In the genomic region with DNA sequence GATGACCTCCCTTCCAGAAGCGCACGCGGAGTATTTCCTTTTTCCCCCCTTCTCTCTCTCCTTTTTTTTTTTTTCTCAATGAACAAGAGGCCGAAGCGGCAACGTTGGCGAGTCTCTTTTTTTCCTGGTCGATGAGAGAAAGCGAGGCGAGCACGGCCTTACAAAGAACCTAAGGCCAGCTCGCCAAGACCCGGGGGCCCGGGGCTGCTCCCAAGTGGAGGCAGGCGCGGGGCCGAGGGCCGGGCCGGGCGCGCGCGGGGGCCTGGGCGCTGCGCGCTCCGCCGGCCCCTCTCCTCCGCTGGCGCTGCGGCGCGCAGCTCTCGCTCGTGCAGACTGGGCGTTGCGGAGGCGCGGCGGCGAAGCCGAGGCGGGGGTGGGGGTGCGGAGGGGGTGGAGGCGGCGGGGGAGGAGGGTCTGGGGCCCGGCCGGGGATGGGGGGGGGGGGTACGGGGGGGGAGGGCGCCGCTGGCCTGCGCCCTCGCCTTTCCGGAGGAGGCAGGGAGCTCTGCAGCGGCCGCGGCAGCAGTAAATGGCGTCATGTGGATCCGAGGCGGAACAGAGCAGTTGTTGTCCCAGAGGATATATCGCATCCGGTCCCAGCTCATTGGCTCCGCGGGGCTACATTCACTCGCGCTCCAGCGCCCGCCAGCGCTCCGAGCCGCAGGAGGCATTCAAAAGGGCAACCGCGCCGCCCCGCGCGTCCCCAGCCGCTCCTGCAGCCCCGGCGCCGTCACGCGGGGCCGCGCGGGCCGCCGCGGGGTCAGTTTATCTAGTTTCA, we compare ENCODE assay signal across 8 mouse cellular contexts. TPM values are rescaled to one million over a fixed set of nuclear protein-coding genes. Genes with fewer than 3 reads are reported as not detected.
A peak's percentile ranks its signal among the peaks of the same experiment; 100 is the strongest.
DNase-seq lines count a peak whose midpoint lies in the region; ATAC-seq and TF ChIP-seq lines count a peak whose summit lies in the region.

Gene Spry2, minus strand, starts transcription at position 29 of the 778 bp plus-strand sequence.

- peak; percentile 96 for DNase-seq in adrenal gland, adult 2 months
- peak; percentile 96 for DNase-seq in embryo, embryonic 10.5 days (ENCODE audit: low spot score)
- peak; percentile 82 to 91 for DNase-seq in gastrocnemius, postnatal 4 days (ENCODE audit: low spot score in 2 of 2)
- DNase-seq in left cerebral cortex, postnatal 36 days (ENCODE audit: low spot score in 2 of 2) = peak; percentile 88
- DNase-seq in midbrain, embryonic 10.5 days (ENCODE audit: low spot score) = peak; percentile 93
- peak; percentile 81 for DNase-seq in right cerebral cortex, postnatal 4 days

- intact Hi-C loops in left cerebral cortex, postnatal 36 days (cut with DNase I) = loop anchor here (1.0 to 5.0 kb wide), 8 partner anchors 165 to 610 kb away; no protein-coding TSS in a partner anchor

- 0 out of 2 replicates have a peak, but pooled peaks have one; percentile 20 for TF ChIP-seq CTCF in intestine, postnatal 0 days (IDR thresholded peaks at IDR 0.05; ENCODE audit: low read depth)

- peaks cover 10% of the 10 kb centered on the region; the same call in 1 of the 2 replicates for H3K36me3 ChIP-seq in intestine, postnatal 0 days (ENCODE audit: control insufficient read depth, insufficient read depth)
- peaks cover 11% of the 10 kb centered on the region for H3K36me3 ChIP-seq in midbrain, embryonic 10.5 days

- H3K27me3 ChIP-seq in intestine, postnatal 0 days (replicated peaks; ENCODE audit: control insufficient read depth, insufficient read depth, low read length) = no peaks in the 10 kb centered on the region
- H3K27me3 ChIP-seq in midbrain, embryonic 10.5 days (ENCODE audit: low read depth, poor library complexity, severe bottlenecking) = peaks cover 33% of the 10 kb centered on the region

- no peaks in the 10 kb centered on the region for H3K4me1 ChIP-seq in intestine, postnatal 0 days (replicated peaks; ENCODE audit: control insufficient read depth, insufficient read depth, low read length)
- H3K4me1 ChIP-seq in midbrain, embryonic 10.5 days = peaks cover 41% of the 10 kb centered on the region

- peak within 1 kb of the TSS; percentile 87 for H3K9ac ChIP-seq in intestine, postnatal 0 days (ENCODE audit: low read depth, low read length)

- H3K27ac ChIP-seq in intestine, postnatal 0 days (ENCODE audit: low read depth, low read length) = peak within 1 kb of the TSS; percentile 99
- H3K27ac ChIP-seq in midbrain, embryonic 10.5 days (replicated peaks) = peak within 1 kb of the TSS; percentile 98

- H3K4me2 ChIP-seq in intestine, postnatal 0 days (replicated peaks; ENCODE audit: low read depth) = peak within 1 kb of the TSS; percentile 92

- under 1% methylated on average over 46 of the region's 89 CpGs for WGBS in intestine, postnatal 0 days
- WGBS in midbrain, embryonic 10.5 days = under 1% methylated on average over 58 of the region's 89 CpGs

- peak; percentile 92 for ATAC-seq in intestine, postnatal 0 days
- no peak for ATAC-seq in erythroid progenitor cell, adult 5-6 weeks (replicated peaks; ENCODE audit: low FRiP score, poor library complexity, severe bottlenecking)

- no peaks in the 10 kb centered on the region for H3K9me3 ChIP-seq in intestine, postnatal 0 days (ENCODE audit: control insufficient read depth)
- no peaks in the 10 kb centered on the region for H3K9me3 ChIP-seq in midbrain, embryonic 10.5 days (replicated peaks)

- peak within 1 kb of the TSS; percentile 92 for H3K4me3 ChIP-seq in intestine, postnatal 0 days (ENCODE audit: low read depth, low read length)
- H3K4me3 ChIP-seq in midbrain, embryonic 10.5 days = peak within 1 kb of the TSS; percentile 88

RNA-seq across cellular contexts. Expression of gene Spry2, which starts in this region (rescaled TPM):
- 10 to 100 TPM; 31.3 to 40.0 TPM for total RNA-seq in adrenal gland, adult 2 months (2021)
- 11.7 and 12.7 TPM in 2 replicates for polyA plus RNA-seq in adrenal gland, adult 2 months (2012; rRNA removed)
- 10 to 100 TPM; 65.9 to 67.3 TPM for total RNA-seq in gastrocnemius, postnatal 4 days (2021)
- 36.1 and 41.1 TPM in 2 replicates for polyA plus RNA-seq in intestine, postnatal 0 days (2015; fragmentation: Nextera tagmentation; extraction: Ambion mirVana)
- total RNA-seq in left cerebral cortex, postnatal 36 days (2021) = 10 to 100 TPM; 92.0 to 97.1 TPM
- polyA plus RNA-seq in midbrain, embryonic 10.5 days (2016; fragmentation: Nextera tagmentation; extraction: Ambion mirVana) = 25.8 and 29.0 TPM in 2 replicates
- total RNA-seq in erythroid progenitor cell, adult 5-6 weeks (2015; ENCODE audit: low replicate concordance) = 5.0 and 5.9 TPM in 2 replicates
- total RNA-seq in erythroid progenitor cell, adult 5-6 weeks (2017; ENCODE audit: low replicate concordance) = 4.6 TPM in 1 of 2 replicates, not detected in the other

Comparison
In these comparisons a context has a peak if more than half of its experiments do, and no peak if none do; other contexts are left out.
1. RNA of gene Spry2 (total RNA-seq): 92.0 to 97.1 TPM in left cerebral cortex, postnatal 36 days, 65.9 to 67.3 TPM in gastrocnemius, postnatal 4 days and 31.3 to 40.0 TPM in adrenal gland, adult 2 months; 4.6 to 5.9 TPM in erythroid progenitor cell, adult 5-6 weeks; every median in the first group is over 4 times any median in the second.
2. Peak in every context shown above with its lines, with median percentiles within 50 percentile points of each other: DNase-seq.